Mouse (Mus musculus) heart, adult 2 months (tissue): ENCODE measurements around the gene Crip2. TPM values are rescaled to one million over a fixed set of nuclear protein-coding genes. Genes with fewer than 3 reads are reported as not detected.

ENCODE experiments used
- DNase-seq, 2 experiments: peaks; one replicate each; pipeline ENCODE4 v3.0.0; 2021
- H3K27ac ChIP-seq: fragments of 200-600 bp; 2 replicates; pipeline ENCODE4 v1.8.1; 2022
- H3K27me3 ChIP-seq: fragments of 200-500 bp; 2 replicates; pipeline ENCODE4 v1.6.1; 2012; ENCODE audit warnings: mild to moderate bottlenecking, low read length, inconsistent platforms, mixed read lengths; ENCODE audit not compliant: control insufficient read depth, insufficient read depth
- H3K36me3 ChIP-seq: fragments of 200-500 bp; 2 replicates; pipeline ENCODE4 v1.6.1; 2012; ENCODE audit warnings: low read length, inconsistent platforms; ENCODE audit not compliant: control insufficient read depth, insufficient read depth
- H3K4me1 ChIP-seq: fragments of 200-500 bp; 2 replicates; pipeline ENCODE4 v1.6.1; 2011; ENCODE audit warnings: low read length; ENCODE audit not compliant: control insufficient read depth, insufficient read depth
- H3K4me3 ChIP-seq: fragments of 200-600 bp; 2 replicates; pipeline ENCODE4 v1.8.1; 2022
- H3K79me2 ChIP-seq: fragments of 200-500 bp; replicated peaks from 2 replicates; pipeline ENCODE4 v1.6.1; 2012; ENCODE audit warnings: mild to moderate bottlenecking, inconsistent platforms, low read length, moderate library complexity, mixed read lengths; ENCODE audit not compliant: control insufficient read depth, insufficient read depth
- H3K9ac ChIP-seq: fragments of 200-500 bp; 2 replicates; pipeline ENCODE4 v1.6.1; 2012; ENCODE audit warnings: low read depth, mild to moderate bottlenecking, control low read depth, inconsistent platforms, low read length, mixed read lengths
- CTCF ChIP-seq: fragments of 200-600 bp; IDR thresholded peaks from 2 replicates; pipeline ENCODE4 v1.8.1; 2022; ENCODE audit warnings: antibody characterized with exemption, mild to moderate bottlenecking, moderate library complexity
- EP300 ChIP-seq: fragments of 200-500 bp; IDR thresholded peaks from 2 replicates; pipeline ENCODE4 v1.6.1; 2011; ENCODE audit warnings: low read depth, low read length, control low read depth; ENCODE audit not compliant: insufficient read depth
- POLR2A ChIP-seq: fragments of 200-500 bp; IDR thresholded peaks from 2 replicates; pipeline ENCODE4 v1.6.1; 2011; ENCODE audit warnings: mild to moderate bottlenecking, low read depth, low read length, control low read depth; ENCODE audit not compliant: insufficient read depth
- WGBS: fragments of 180-500 bp; shearing (Covaris S2); methylation state at CpG from one replicate; pipeline ENCODE4 v1.1.7; 2018; 5-methylcytosine and 5-hydroxymethylcytosine counted together
- intact Hi-C: fragments of 180-260 bp; cut with DNase I; formaldehyde crosslinking; loops from one replicate; pipeline ENCODE4 v1.15.1; 2025
- polyA plus RNA-seq: library from polyadenylated mRNA; depleted of rRNA; stranded (reverse); fragments of >200 nt; gene quantifications from 2 replicates; pipeline ENCODE4 v1.2.3, GENCODE M21; 2012
- total RNA-seq, 2 experiments: library from RNA; stranded (reverse); gene quantifications; 2 replicates each; pipeline ENCODE4 v1.2.3; 2021

Gene Crip2
- total and polyA plus RNA-seq, 3 experiments, result 1,390 to 3,159 (median 1,660) TPM

- Histone ChIP-seq H3K79me2 (peaks cover 17% of the 10 kb centered on the region), H3K27me3 (no peaks in the 10 kb centered on the region), H3K27ac (no peak overlapping the region), H3K4me3 (no peak overlapping the region), H3K4me1 (peaks cover 20% of the 10 kb centered on the region), H3K9ac (no peak overlapping the region), H3K36me3 (no peaks in the 10 kb centered on the region; the same call in 1 of the 2 replicates)
- DNase-seq, result no peak
- 52% methylated on average over 4 of the region's 4 CpGs for WGBS
- TF ChIP-seq EP300 (no peak), CTCF (no peak), POLR2A (no peak)
- intact Hi-C loops, result loop anchor here (10.0 kb wide), 1 partner anchor 233 kb away; no protein-coding TSS in a partner anchor
These were observed 32.5 kb upstream of the Crip2 start for GRCm38 (mm10) chr12:113107431-113108124.

- peaks cover 19% of the 10 kb centered on the region for H3K4me1 ChIP-seq
- intact Hi-C loops, result loop anchor here (10.0 kb wide), 1 partner anchor 234 kb away; no protein-coding TSS in a partner anchor
- TF ChIP-seq POLR2A, result no peak
- TF ChIP-seq CTCF, result no peak
- no peak for TF ChIP-seq EP300
These were observed 31.3 kb upstream of the Crip2 start for GRCm38 (mm10) chr12:113108528-113109283.

GRCm38 (mm10) chr12:113109801-113110200 lies 30.2 kb upstream of the Crip2 start:
- Histone ChIP-seq H3K27me3 (no peaks in the 10 kb centered on the region), H3K9ac (no peak overlapping the region), H3K79me2 (peaks cover 12% of the 10 kb centered on the region), H3K4me3 (no peak overlapping the region), H3K4me1 (peaks cover 16% of the 10 kb centered on the region), H3K27ac (no peak overlapping the region), H3K36me3 (no peaks in the 10 kb centered on the region; the same call in 1 of the 2 replicates)
- WGBS, result 87% methylated on average over 10 of the region's 10 CpGs
- intact Hi-C loops, result loop anchor here (10.0 kb wide), 1 partner anchor 235 kb away; no protein-coding TSS in a partner anchor
- DNase-seq, result no peak
- TF ChIP-seq CTCF (no peak), POLR2A (no peak), EP300 (no peak)

More at GRCm38 (mm10) chr12:113108528-113109283, 31.3 kb upstream of the Crip2 start:
- 77% methylated on average over 17 of the region's 17 CpGs for WGBS
- Histone ChIP-seq H3K27me3 (no peaks in the 10 kb centered on the region), H3K27ac (no peak overlapping the region), H3K4me3 (no peak overlapping the region), H3K9ac (no peak overlapping the region), H3K79me2 (peaks cover 15% of the 10 kb centered on the region), H3K36me3 (no peaks in the 10 kb centered on the region; the same call in 1 of the 2 replicates)
- DNase-seq, result no peak

- no peak overlapping the region for H3K27ac ChIP-seq
- no peaks in the 10 kb centered on the region for H3K27me3 ChIP-seq
- DNase-seq, result no peak
- peaks cover 2% of the 10 kb centered on the region; the same call in 1 of the 2 replicates for H3K4me1 ChIP-seq
- peaks cover 6% of the 10 kb centered on the region for H3K79me2 ChIP-seq
- WGBS, result 85% methylated on average over 4 of the region's 4 CpGs
- intact Hi-C loops, result no loop called here
- no peak overlapping the region for H3K4me3 ChIP-seq
- no peak for TF ChIP-seq POLR2A
- no peak for TF ChIP-seq CTCF
- TF ChIP-seq EP300, result no peak
- no peaks in the 10 kb centered on the region for H3K36me3 ChIP-seq
- H3K9ac ChIP-seq, result no peak overlapping the region
These were observed 25.9 kb upstream of the Crip2 start for GRCm38 (mm10) chr12:113114141-113114540.

GRCm38 (mm10) chr12:113114856-113115538 lies 25.0 kb upstream of the Crip2 start:
- Histone ChIP-seq H3K79me2 (peaks cover 4% of the 10 kb centered on the region), H3K27ac (no peak overlapping the region), H3K4me3 (no peak overlapping the region), H3K36me3 (no peaks in the 10 kb centered on the region), H3K4me1 (peaks cover 4% of the 10 kb centered on the region), H3K27me3 (no peaks in the 10 kb centered on the region), H3K9ac (no peak overlapping the region)
- TF ChIP-seq POLR2A (no peak), EP300 (no peak), CTCF (no peak)
- 76% methylated on average over 16 of the region's 16 CpGs for WGBS
- no peak for DNase-seq
- intact Hi-C loops, result no loop called here
